Mouse (Mus musculus) central nervous system, embryonic 11.5 days (tissue): ENCODE results near the gene Pgap1. TPM values are rescaled to one million over a fixed set of nuclear protein-coding genes. Genes with fewer than 3 reads are reported as not detected.

Source experiments
- polyA plus RNA-seq: library from polyadenylated mRNA; depleted of rRNA; stranded (reverse); fragments of >200 nt; gene quantifications from 2 replicates; pipeline ENCODE4 v1.2.3, GENCODE M21; 2012; rRNA removed

Pgap1 gene
- polyA plus RNA-seq = 5.1 and 7.5 TPM in 2 replicates

DNA sequence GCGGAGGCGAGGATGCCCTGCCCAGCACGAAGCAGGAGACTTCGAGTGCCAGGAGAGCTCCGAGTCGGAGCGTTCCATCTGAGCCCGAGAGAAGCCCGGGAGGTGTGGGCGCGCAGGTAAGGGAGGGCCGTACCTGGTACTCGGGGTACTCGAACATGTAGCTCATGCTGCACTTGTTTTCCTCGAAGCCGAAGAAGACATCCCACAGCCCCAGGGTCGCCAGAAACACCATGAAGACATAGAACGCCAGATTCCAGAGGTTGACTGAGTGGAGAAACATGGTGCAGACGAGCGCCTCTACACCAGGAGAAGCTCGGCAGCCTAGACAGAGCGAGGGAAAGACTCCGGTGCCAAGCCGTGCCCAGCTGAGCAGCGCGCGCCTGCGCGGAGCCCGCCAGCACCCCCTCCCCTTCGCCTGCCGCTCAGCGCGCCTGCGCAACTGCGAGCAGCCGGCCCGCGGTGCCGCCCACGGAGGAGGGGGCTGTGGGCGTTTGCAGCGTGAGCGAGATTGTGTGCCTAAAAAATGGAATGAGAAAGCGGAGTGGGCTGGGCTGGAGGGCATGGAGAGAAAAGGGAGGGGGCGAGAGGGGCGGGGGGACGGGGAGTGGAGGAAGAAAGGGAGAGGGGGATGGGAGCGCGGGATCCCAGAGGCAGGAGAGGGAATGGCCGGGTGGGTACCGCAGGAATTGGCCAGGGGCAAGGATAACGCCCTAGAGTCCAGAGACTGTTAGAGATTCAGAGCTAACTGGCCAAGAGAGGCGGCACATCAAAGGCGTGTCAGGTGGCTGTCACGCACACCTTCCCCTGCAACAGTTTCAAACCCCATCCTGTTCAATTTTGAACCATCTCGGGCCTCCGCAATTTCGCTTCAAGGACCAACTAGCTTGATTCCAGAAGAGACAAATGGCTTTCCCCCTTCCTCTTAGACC lies at the start of gene Pgap1:
Pgap1 (minus strand) TSS at position 384 of the 929 bp plus-strand sequence.

DNA sequence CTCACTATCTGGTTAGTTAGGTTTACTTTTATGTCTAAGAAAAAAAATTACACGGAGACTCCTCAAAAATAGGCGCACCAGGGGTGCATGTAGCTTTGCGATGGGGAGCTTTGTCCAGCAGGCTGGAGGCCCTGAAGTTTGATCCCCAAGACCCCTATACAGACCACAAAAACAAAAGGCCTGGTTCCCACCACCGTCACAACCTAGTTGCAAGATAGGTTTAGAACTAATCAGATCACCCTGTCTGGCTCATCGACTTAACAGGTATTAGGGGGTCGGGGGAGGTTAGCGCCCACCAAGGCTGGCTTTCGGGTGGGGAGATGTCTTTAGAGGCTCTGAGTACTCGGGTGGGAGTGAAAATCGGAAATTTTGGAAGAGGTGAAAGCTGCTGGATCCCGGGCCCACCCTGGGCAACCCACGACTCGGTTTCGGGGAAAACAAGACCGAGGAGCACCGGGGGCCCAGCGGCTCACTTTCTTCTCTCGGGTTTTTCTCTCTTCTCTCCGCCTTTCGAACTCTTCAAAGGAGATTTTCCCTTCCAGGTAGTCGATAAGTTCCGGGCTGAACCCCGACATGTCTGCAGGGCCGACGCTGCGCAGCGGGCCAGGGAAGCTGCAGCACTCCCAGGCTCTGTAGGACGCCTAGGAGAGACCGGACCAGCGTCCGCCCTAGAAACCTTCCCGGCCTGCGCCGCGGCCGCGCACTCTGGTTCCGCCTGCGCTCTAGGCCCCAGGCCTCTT lies 119.0 kb downstream of the Pgap1 start, which contains the start of gene Gtf3c3:
Gtf3c3 (minus strand) TSS at position 632 of the 740 bp plus-strand sequence.

Other genes starting within 250 kb of the Pgap1 start
- 21.9 and 24.7 TPM in 2 replicates for gene Gtf3c3, start 118.7 kb downstream of the Pgap1 start, polyA plus RNA-seq